Mouse (Mus musculus): ENCODE measurements around the gene Slc5a4b.
"Not testable (repeated sequence)": the region's sequence is repeated elsewhere in the genome, so short reads cannot be mapped to it uniquely, and the experiment has no call there.

Slc5a4b gene

GRCm38 (mm10) chr10:76110861-76111260, at the start of gene Slc5a4b:
TSS of gene Slc5a4b (minus strand) at chr10:76110961.
- DNase-seq (ENCODE audit: low read depth), result no peak

GRCm38 (mm10) chr10:76158009-76158408, 47.2 kb upstream of the Slc5a4b start:
- no peak for DNase-seq (ENCODE audit: low read depth)

- no peak for DNase-seq (ENCODE audit: low read depth)
Measured at GRCm38 (mm10) chr10:76157528-76157927, 46.8 kb upstream of the Slc5a4b start.

- no peak for DNase-seq (ENCODE audit: low read depth)
Measured at GRCm38 (mm10) chr10:76155911-76156310, 45.1 kb upstream of the Slc5a4b start.

GRCm38 (mm10) chr10:76147278-76147677, 36.5 kb upstream of the Slc5a4b start, which contains the start of gene Slc5a4a:
TSS of gene Slc5a4a (plus strand) at chr10:76147451.
- DNase-seq (ENCODE audit: low read depth), result no peak

GRCm38 (mm10) chr10:76146846-76147245, 36.1 kb upstream of the Slc5a4b start:
- DNase-seq (ENCODE audit: low read depth), result no peak

GRCm38 (mm10) chr10:76136318-76136717, 25.6 kb upstream of the Slc5a4b start:
- no peak for DNase-seq (ENCODE audit: low read depth)

GRCm38 (mm10) chr10:76132506-76132905, 21.7 kb upstream of the Slc5a4b start:
- DNase-seq (ENCODE audit: low read depth), result no peak

GRCm38 (mm10) chr10:76121495-76121894, 10.7 kb upstream of the Slc5a4b start:
- DNase-seq (ENCODE audit: low read depth), result peak; percentile 57

GRCm38 (mm10) chr10:76120124-76120711, 9.5 kb upstream of the Slc5a4b start:
- peak; percentile 37 for DNase-seq (ENCODE audit: low read depth)

- peak; percentile 52 for DNase-seq (ENCODE audit: low read depth)
Measured at GRCm38 (mm10) chr10:76118741-76119140, 8.0 kb upstream of the Slc5a4b start.

GRCm38 (mm10) chr10:76117966-76118365, 7.2 kb upstream of the Slc5a4b start:
- peak; percentile 71 for DNase-seq (ENCODE audit: low read depth)

GRCm38 (mm10) chr10:76097368-76097767, 13.4 kb downstream of the Slc5a4b start:
- DNase-seq (ENCODE audit: low read depth), result no peak

- DNase-seq (ENCODE audit: low read depth), result no peak
Measured at GRCm38 (mm10) chr10:76096580-76096979, 14.2 kb downstream of the Slc5a4b start.

GRCm38 (mm10) chr10:76077008-76077407, 33.8 kb downstream of the Slc5a4b start:
- DNase-seq (ENCODE audit: low read depth), result not testable (repeated sequence)

GRCm38 (mm10) chr10:76072080-76072479, 38.7 kb downstream of the Slc5a4b start:
- DNase-seq (ENCODE audit: low read depth), result peak; percentile 31

- no peak for DNase-seq (ENCODE audit: low read depth)
Measured at GRCm38 (mm10) chr10:76067674-76068613, 42.8 kb downstream of the Slc5a4b start.

- DNase-seq (ENCODE audit: low read depth), result no peak
Measured at GRCm38 (mm10) chr10:76062439-76062838, 48.3 kb downstream of the Slc5a4b start.

- DNase-seq (ENCODE audit: low read depth), result no peak
Measured at GRCm38 (mm10) chr10:76051860-76052259, 58.9 kb downstream of the Slc5a4b start.

- no peak for DNase-seq (ENCODE audit: low read depth)
Measured at GRCm38 (mm10) chr10:76048967-76049366, 61.8 kb downstream of the Slc5a4b start.

GRCm38 (mm10) chr10:76047182-76047869, 63.4 kb downstream of the Slc5a4b start:
- DNase-seq (ENCODE audit: low read depth), result no peak

- peak; percentile 41 for DNase-seq (ENCODE audit: low read depth)
Measured at GRCm38 (mm10) chr10:76046754-76047153, 64.0 kb downstream of the Slc5a4b start.

Measured in NIH3T3 (cell line).